Mouse (Mus musculus) megakaryocyte, embryonic 14.5 days (primary cell): ENCODE results near the gene Gm21988. TPM values are rescaled to one million over a fixed set of nuclear protein-coding genes. Genes with fewer than 3 reads are reported as not detected.

ENCODE experiments used
- H3K27me3 ChIP-seq: replicated peaks from 2 replicates; pipeline ENCODE3; 2012; ENCODE audit warnings: inconsistent platforms
- H3K36me3 ChIP-seq: replicated peaks from 2 replicates; pipeline ENCODE3; 2012; ENCODE audit warnings: low read length, inconsistent platforms, mixed read lengths
- H3K4me1 ChIP-seq: 2 replicates; pipeline ENCODE4 v1.6.1; 2012; ENCODE audit warnings: inconsistent platforms
- H3K4me3 ChIP-seq: replicated peaks from 2 replicates; pipeline ENCODE3; 2012; ENCODE audit warnings: moderate library complexity, mild to moderate bottlenecking, inconsistent platforms
- H3K9me3 ChIP-seq: 2 replicates; pipeline ENCODE4 v1.6.1; 2012; ENCODE audit warnings: inconsistent platforms
- FLI1 ChIP-seq: IDR thresholded peaks from 2 replicates; pipeline ENCODE4 v1.6.1; 2012; ENCODE audit warnings: low read length, inconsistent platforms, mixed read lengths
- GATA1 ChIP-seq: IDR thresholded peaks from 3 replicates; pipeline ENCODE4 v1.6.1; 2012; ENCODE audit warnings: mixed read lengths, low read length, inconsistent platforms, borderline replicate concordance
- polyA plus RNA-seq: library from polyadenylated mRNA; stranded (reverse); fragments of >175 nt; gene quantifications from 2 replicates; pipeline ENCODE4 v1.2.3, GENCODE M21; 2012; ENCODE audit warnings: low replicate concordance; ENCODE audit not compliant: insufficient read depth

The Gm21988 gene
- polyA plus RNA-seq, 1 experiment, result 41.9 TPM

- peaks cover 28% of the 10 kb centered on the region for H3K27me3 ChIP-seq
- H3K36me3 ChIP-seq, result peaks cover 5% of the 10 kb centered on the region
- no peak for TF ChIP-seq GATA1
- no peak for TF ChIP-seq FLI1
- peaks cover 81% of the 10 kb centered on the region for H3K4me1 ChIP-seq
- H3K4me3 ChIP-seq, result peak within 1 kb of the TSS; percentile 89
- H3K9me3 ChIP-seq, result no peaks in the 10 kb centered on the region
Observed at GRCm38 (mm10) chr11:70229260-70230010, 10.2 kb downstream of the Gm21988 start, which contains the start of gene Bcl6b. Bcl6b (minus strand) TSS chr11:70229798.

DNA sequence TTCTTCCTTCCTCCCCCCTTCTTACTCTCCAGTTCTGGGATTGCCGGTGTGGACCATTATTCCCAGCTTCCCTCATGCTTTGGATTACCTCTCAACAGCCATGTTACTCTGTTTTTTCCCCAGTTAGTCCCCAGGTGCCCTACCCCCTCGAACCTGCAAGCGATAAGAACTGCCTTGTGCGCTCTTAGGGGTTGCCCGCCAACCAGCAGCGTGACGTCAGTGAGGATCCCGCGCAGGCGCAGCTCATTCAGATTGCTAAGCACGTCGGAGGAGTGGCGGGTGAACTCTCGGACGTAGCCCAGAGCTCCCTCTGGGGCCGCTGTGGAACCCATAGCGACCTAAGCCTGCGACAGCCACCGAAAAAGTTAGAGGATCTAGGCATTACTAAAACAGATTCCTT lies 10.8 kb downstream of the Gm21988 start:
- Histone ChIP-seq H3K4me3 (peak overlapping the region; percentile 89), H3K27me3 (peaks cover 28% of the 10 kb centered on the region), H3K9me3 (no peaks in the 10 kb centered on the region), H3K36me3 (no peaks in the 10 kb centered on the region), H3K4me1 (peaks cover 81% of the 10 kb centered on the region)
- TF ChIP-seq FLI1 (no peak), GATA1 (no peak)

DNA sequence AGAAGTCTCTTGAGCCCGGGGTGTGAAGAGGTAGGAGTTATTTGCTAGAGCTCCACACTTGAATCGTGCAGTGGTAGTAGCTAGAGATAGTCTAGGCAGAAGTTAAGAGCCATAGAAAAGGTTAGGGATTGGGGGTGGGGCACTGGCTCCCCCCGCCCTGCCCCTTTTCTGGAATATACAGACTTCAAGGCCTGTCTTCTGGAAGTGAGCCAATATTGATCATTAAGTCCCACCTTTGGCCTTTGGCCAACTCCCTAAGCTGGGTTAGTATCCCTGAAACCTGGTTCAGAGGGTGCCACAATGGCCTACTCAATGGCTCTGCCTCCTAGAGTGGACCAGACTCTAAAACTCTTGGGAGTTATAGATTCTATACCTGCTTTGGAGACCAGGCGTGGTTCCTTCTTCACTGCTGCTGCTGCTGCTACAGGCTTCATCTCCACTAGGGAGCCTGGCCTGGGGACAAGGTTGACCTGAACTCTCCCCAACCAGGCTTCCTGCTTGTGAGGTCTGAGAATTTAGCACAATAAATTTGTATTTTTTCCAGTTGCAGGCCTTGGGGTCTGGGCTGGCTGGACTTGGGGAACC lies 11.9 kb downstream of the Gm21988 start:
- H3K9me3 ChIP-seq, result no peaks in the 10 kb centered on the region
- H3K4me3 ChIP-seq, result no peak overlapping the region
- H3K36me3 ChIP-seq, result no peaks in the 10 kb centered on the region
- H3K27me3 ChIP-seq, result peaks cover 28% of the 10 kb centered on the region
- peaks cover 82% of the 10 kb centered on the region for H3K4me1 ChIP-seq
- TF ChIP-seq FLI1, result no peak
- no peak for TF ChIP-seq GATA1

DNA sequence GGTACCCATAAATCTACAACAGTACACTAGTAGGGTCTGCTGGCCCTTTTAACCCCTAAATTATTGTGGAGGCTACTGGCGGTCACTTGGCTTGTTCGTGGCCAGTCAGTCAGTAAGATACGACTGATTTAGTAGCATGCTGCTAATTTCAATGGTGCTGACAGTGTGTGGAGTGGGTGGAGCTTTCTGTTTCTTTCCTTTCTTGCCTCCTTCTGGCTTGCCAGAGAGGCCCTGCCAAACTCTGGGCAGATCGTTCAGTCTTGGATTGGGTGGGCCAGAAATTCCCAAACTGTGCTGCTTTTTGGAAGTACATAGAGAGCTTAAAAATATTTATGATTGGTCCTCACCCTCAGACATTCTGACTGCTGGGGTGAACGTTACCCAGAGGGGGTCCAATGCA lies 12.5 kb downstream of the Gm21988 start:
- Histone ChIP-seq H3K27me3 (peaks cover 28% of the 10 kb centered on the region), H3K4me3 (no peak overlapping the region), H3K4me1 (peaks cover 82% of the 10 kb centered on the region), H3K9me3 (no peaks in the 10 kb centered on the region), H3K36me3 (no peaks in the 10 kb centered on the region)
- no peak for TF ChIP-seq GATA1

DNA sequence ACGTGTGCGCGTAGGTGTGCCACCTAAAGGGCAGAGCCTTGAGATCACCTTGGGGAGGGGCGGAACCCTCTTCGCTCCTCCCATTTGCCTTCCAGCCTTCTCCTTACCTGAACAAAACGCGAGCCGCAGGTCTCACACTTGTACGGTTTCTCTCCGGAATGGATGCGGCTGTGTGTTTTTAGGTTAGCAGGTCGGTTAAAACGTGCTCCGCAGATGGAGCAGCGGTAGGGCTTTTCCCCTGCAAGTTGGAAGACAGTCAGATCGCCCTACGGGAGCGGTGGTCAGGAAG lies 13.1 kb downstream of the Gm21988 start:
- no peaks in the 10 kb centered on the region for H3K36me3 ChIP-seq
- H3K9me3 ChIP-seq, result no peaks in the 10 kb centered on the region
- peaks cover 88% of the 10 kb centered on the region for H3K4me1 ChIP-seq
- no peak for TF ChIP-seq FLI1
- TF ChIP-seq GATA1, result no peak
- H3K4me3 ChIP-seq, result no peak overlapping the region
- H3K27me3 ChIP-seq, result peaks cover 28% of the 10 kb centered on the region

- TF ChIP-seq FLI1 (no peak), GATA1 (no peak)
- Histone ChIP-seq H3K4me3 (no peak overlapping the region), H3K27me3 (peaks cover 28% of the 10 kb centered on the region), H3K9me3 (no peaks in the 10 kb centered on the region), H3K36me3 (no peaks in the 10 kb centered on the region), H3K4me1 (peaks cover 92% of the 10 kb centered on the region)
Observed at GRCm38 (mm10) chr11:70225798-70226601, 13.6 kb downstream of the Gm21988 start.

- Histone ChIP-seq H3K36me3 (peaks cover 5% of the 10 kb centered on the region), H3K9me3 (no peaks in the 10 kb centered on the region), H3K4me1 (peaks cover 92% of the 10 kb centered on the region), H3K27me3 (peaks cover 13% of the 10 kb centered on the region), H3K4me3 (peak overlapping the region; percentile 81)
- TF ChIP-seq GATA1 (no peak), FLI1 (peak; percentile 53; the same call in 1 of the 2 replicates)
Observed at GRCm38 (mm10) chr11:70223724-70224123, 15.9 kb downstream of the Gm21988 start.

DNA sequence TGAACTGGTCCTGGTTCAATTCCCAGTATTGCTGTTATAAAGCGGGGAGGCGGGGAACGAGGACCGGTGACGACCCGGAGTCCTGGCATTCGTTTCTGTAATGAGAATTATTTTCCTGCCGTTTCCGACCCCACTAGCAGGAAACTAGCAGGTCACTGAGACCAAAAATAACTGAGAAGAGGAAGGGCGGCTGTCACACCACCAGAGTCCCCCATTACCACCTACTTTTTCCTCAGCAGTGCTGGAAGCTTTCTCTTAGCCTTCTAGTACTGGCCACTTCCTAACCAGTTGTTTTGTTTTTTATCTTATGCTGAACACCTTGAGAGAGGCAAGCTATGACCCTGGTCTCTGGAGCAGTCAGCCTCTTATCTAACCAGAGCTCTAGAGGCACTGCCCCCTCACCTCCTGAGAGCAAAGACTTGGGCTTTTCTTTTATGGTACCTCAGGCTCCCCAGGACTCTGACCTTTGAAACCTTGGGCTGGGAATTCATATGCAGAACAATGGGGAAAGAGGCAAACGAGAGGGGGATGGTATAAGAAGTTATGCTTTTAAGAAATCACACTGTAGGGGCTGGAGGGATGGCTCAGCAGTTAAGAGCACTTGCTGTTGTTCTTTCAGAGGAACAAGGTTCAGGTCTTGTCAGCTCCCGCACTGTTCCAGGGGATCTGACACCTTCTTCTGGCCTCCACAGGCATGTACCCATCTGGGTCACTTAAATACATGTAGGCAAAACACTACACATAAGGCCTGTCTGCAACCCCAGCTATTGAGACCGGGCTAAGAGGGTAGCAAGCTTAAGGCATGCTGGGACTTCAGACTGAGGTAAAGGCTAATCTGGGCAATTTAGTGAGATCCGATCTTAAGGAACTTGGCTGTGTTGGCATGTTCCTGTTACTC lies 17.8 kb downstream of the Gm21988 start:
- peaks cover 23% of the 10 kb centered on the region for H3K36me3 ChIP-seq
- no peak for TF ChIP-seq FLI1
- no peak; the same call in 2 of the 3 replicates for TF ChIP-seq GATA1
- peaks cover 87% of the 10 kb centered on the region for H3K4me1 ChIP-seq
- H3K9me3 ChIP-seq, result no peaks in the 10 kb centered on the region
- peak overlapping the region; percentile 93 for H3K4me3 ChIP-seq
- peaks cover 7% of the 10 kb centered on the region for H3K27me3 ChIP-seq

GRCm38 (mm10) chr11:70220731-70221602 lies 18.7 kb downstream of the Gm21988 start, which contains the start of gene Slc16a13:
Slc16a13 (minus strand) TSS chr11:70221064.
- TF ChIP-seq GATA1 (no peak), FLI1 (no peak)
- Histone ChIP-seq H3K27me3 (peaks cover 5% of the 10 kb centered on the region), H3K4me1 (peaks cover 80% of the 10 kb centered on the region), H3K4me3 (peak within 1 kb of the TSS; percentile 93), H3K9me3 (no peaks in the 10 kb centered on the region), H3K36me3 (peaks cover 32% of the 10 kb centered on the region)
